Mouse (Mus musculus): ENCODE data around the gene Plekha8.
A peak's percentile ranks its signal among the peaks of the same experiment; 100 is the strongest.

Plekha8 gene

GRCm38 (mm10) chr6:54643181-54643580 is 48.3 kb downstream of the Plekha8 start:
- DNase-seq (ENCODE audit: low spot score): no peak

- no peak for DNase-seq (ENCODE audit: low spot score)
These were observed 60.7 kb downstream of the Plekha8 start for GRCm38 (mm10) chr6:54655471-54656095.

- DNase-seq (ENCODE audit: low spot score): no peak
These were observed 63.0 kb downstream of the Plekha8 start for GRCm38 (mm10) chr6:54657861-54658260.

- DNase-seq (ENCODE audit: low spot score): no peak
These were observed 75.0 kb downstream of the Plekha8 start for GRCm38 (mm10) chr6:54669868-54670267.

GRCm38 (mm10) chr6:54672901-54673300 is 78.0 kb downstream of the Plekha8 start:
- DNase-seq (ENCODE audit: low spot score): no peak

GRCm38 (mm10) chr6:54679686-54680085 is 84.8 kb downstream of the Plekha8 start:
- DNase-seq (ENCODE audit: low spot score): no peak

GRCm38 (mm10) chr6:54680891-54681745 is 86.2 kb downstream of the Plekha8 start, which contains the start of gene Mturn:
TSS of gene Mturn (plus strand) at chr6:54681624.
- DNase-seq (ENCODE audit: low spot score): peak; percentile 98

GRCm38 (mm10) chr6:54681746-54682428 is 87.0 kb downstream of the Plekha8 start:
- DNase-seq (ENCODE audit: low spot score): no peak

GRCm38 (mm10) chr6:54684085-54684484 is 89.2 kb downstream of the Plekha8 start:
- DNase-seq (ENCODE audit: low spot score): no peak

GRCm38 (mm10) chr6:54685103-54685502 is 90.2 kb downstream of the Plekha8 start:
- DNase-seq (ENCODE audit: low spot score): no peak

GRCm38 (mm10) chr6:54685716-54686395 is 90.9 kb downstream of the Plekha8 start:
- DNase-seq (ENCODE audit: low spot score): no peak

- no peak for DNase-seq (ENCODE audit: low spot score)
These were observed 92.2 kb downstream of the Plekha8 start for GRCm38 (mm10) chr6:54686946-54687737.

GRCm38 (mm10) chr6:54688467-54689323 is 93.8 kb downstream of the Plekha8 start:
- DNase-seq (ENCODE audit: low spot score): no peak

GRCm38 (mm10) chr6:54689686-54690085 is 94.8 kb downstream of the Plekha8 start:
- no peak for DNase-seq (ENCODE audit: low spot score)

GRCm38 (mm10) chr6:54690838-54691237 is 95.9 kb downstream of the Plekha8 start:
- DNase-seq (ENCODE audit: low spot score): no peak

GRCm38 (mm10) chr6:54691368-54692116 is 96.6 kb downstream of the Plekha8 start:
- no peak for DNase-seq (ENCODE audit: low spot score)

- DNase-seq (ENCODE audit: low spot score): no peak
These were observed 97.3 kb downstream of the Plekha8 start for GRCm38 (mm10) chr6:54692201-54692600.

- DNase-seq (ENCODE audit: low spot score): no peak
These were observed 98.4 kb downstream of the Plekha8 start for GRCm38 (mm10) chr6:54693286-54693685.
